In the genomic region with DNA sequence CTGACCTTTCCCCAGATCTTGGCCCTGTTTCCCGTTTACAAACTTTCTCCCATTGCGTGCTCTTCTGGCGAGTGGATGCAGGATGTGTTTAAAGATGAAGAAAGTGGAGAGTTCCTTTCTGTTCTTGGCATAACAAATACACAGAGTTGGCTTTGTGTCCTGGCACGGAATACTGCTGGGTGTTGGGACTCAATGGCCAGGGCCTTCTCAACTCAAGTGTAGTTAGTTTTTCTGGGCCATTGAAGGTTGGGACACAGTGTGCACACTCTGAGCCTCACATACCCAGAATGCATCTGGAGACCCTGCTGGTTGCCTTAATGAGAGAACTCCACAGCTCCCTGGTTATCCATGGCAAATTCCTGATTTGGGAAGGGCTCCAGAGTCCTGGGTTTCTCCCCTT, we compare ENCODE assay signal across 15 mouse cellular contexts. TPM values are rescaled to one million over a fixed set of nuclear protein-coding genes. Genes with fewer than 3 reads are reported as not detected.
DNase-seq lines count a peak whose midpoint lies in the region; ATAC-seq and TF ChIP-seq lines count a peak whose summit lies in the region.
"Had no signal": no experiment of that assay in that cellular context is flagged by ENCODE, and none has a peak within 500 bp of the region (broad histone marks: within the 10 kb centered on the region; RNA-seq: fewer than 3 reads in every experiment).

No protein-coding gene starts in this region.

- H3K4me3 ChIP-seq in lung, postnatal 0 days (ENCODE audit: low read depth, low read length): no peak overlapping the region
- no peak overlapping the region for H3K4me3 ChIP-seq in limb, embryonic 10.5 days
- H3K4me3 ChIP-seq in midbrain, embryonic 11.5 days (ENCODE audit: low read depth, low read length): no peak overlapping the region
- H3K4me3 ChIP-seq: embryonic facial prominence, embryonic 12.5 days; lung, embryonic 15.5 days; midbrain, embryonic 13.5 days had no signal

- 0 out of 2 replicates have a peak, but pooled peaks cover 5% of the 10 kb centered on the region for H3K4me1 ChIP-seq in lung, postnatal 0 days (ENCODE audit: insufficient read depth, low read depth, low read length)
- H3K4me1 ChIP-seq in limb, embryonic 10.5 days: peaks cover 6% of the 10 kb centered on the region; the same call in 1 of the 2 replicates
- H3K4me1 ChIP-seq in midbrain, embryonic 11.5 days (ENCODE audit: control insufficient read depth, insufficient read depth, low read length): no peaks in the 10 kb centered on the region
- H3K4me1 ChIP-seq: midbrain, embryonic 13.5 days had no signal

- WGBS in lung, postnatal 0 days: 28% methylated on average over 4 of the region's 4 CpGs
- 85% methylated on average over 4 of the region's 4 CpGs for WGBS in limb, embryonic 10.5 days
- WGBS in midbrain, embryonic 11.5 days: 72% methylated on average over 4 of the region's 4 CpGs

- DNase-seq in gastrocnemius, adult 18-20 months (ENCODE audit: low spot score): peak; percentile 75
- DNase-seq in gastrocnemius, postnatal 4 days (ENCODE audit: low spot score in 2 of 2): no peak
- peak; percentile 20 for DNase-seq in R1 (ENCODE audit: low read depth, low spot score)
- peak; percentile 24 for DNase-seq in gastrocnemius, postnatal 10 days
- DNase-seq in lung, postnatal 0 days (ENCODE audit: low spot score): peak; percentile 73
- DNase-seq in right cerebral cortex, postnatal 4 days: no peak
- no peak for DNase-seq in limb, embryonic 10.5 days (ENCODE audit: low spot score)
- DNase-seq in midbrain, embryonic 11.5 days (ENCODE audit: low spot score, missing footprints): no peak
- DNase-seq: kidney, adult 11 months had no signal

- no peaks in the 10 kb centered on the region for H3K27me3 ChIP-seq in lung, postnatal 0 days (replicated peaks; ENCODE audit: insufficient read depth, low read length)
- H3K27me3 ChIP-seq in limb, embryonic 10.5 days (ENCODE audit: low read depth, poor library complexity, severe bottlenecking): no peaks in the 10 kb centered on the region
- H3K27me3 ChIP-seq in midbrain, embryonic 11.5 days (ENCODE audit: control insufficient read depth, insufficient read depth, low read length): no peaks in the 10 kb centered on the region
- H3K27me3 ChIP-seq: embryonic facial prominence, embryonic 12.5 days; lung, embryonic 15.5 days; midbrain, embryonic 13.5 days had no signal

- H3K36me3 ChIP-seq in lung, postnatal 0 days (ENCODE audit: insufficient read depth, low read length): no peaks in the 10 kb centered on the region
- no peaks in the 10 kb centered on the region for H3K36me3 ChIP-seq in limb, embryonic 10.5 days
- H3K36me3 ChIP-seq in midbrain, embryonic 11.5 days (ENCODE audit: control insufficient read depth, insufficient read depth, low read length): no peaks in the 10 kb centered on the region
- H3K36me3 ChIP-seq: embryonic facial prominence, embryonic 12.5 days; G1E; lung, embryonic 15.5 days; midbrain, embryonic 13.5 days had no signal

- H3K4me2 ChIP-seq in lung, postnatal 0 days (replicated peaks; ENCODE audit: low read depth, low read length): no peak overlapping the region
- no peak overlapping the region for H3K4me2 ChIP-seq in midbrain, embryonic 11.5 days
- H3K4me2 ChIP-seq: embryonic facial prominence, embryonic 12.5 days; hindbrain, embryonic 14.5 days; lung, embryonic 15.5 days; midbrain, embryonic 13.5 days had no signal

- peak; percentile 76 for ATAC-seq in lung, postnatal 0 days
- no peak for ATAC-seq in midbrain, embryonic 11.5 days (ENCODE audit: low FRiP score)
- ATAC-seq: midbrain, embryonic 13.5 days had no signal

- H3K27ac ChIP-seq in lung, postnatal 0 days (ENCODE audit: low read length): no peak overlapping the region
- H3K27ac ChIP-seq in limb, embryonic 10.5 days: no peak overlapping the region
- H3K27ac ChIP-seq in midbrain, embryonic 11.5 days (ENCODE audit: low read depth, low read length): no peak overlapping the region
- H3K27ac ChIP-seq: embryonic facial prominence, embryonic 12.5 days; hindbrain, embryonic 14.5 days; lung, embryonic 15.5 days; midbrain, embryonic 13.5 days had no signal

- no peaks in the 10 kb centered on the region for H3K9me3 ChIP-seq in lung, postnatal 0 days (ENCODE audit: low read length)
- H3K9me3 ChIP-seq in limb, embryonic 10.5 days (replicated peaks): no peaks in the 10 kb centered on the region
- H3K9me3 ChIP-seq in midbrain, embryonic 11.5 days (ENCODE audit: control insufficient read depth, low read length): no peaks in the 10 kb centered on the region
- H3K9me3 ChIP-seq: embryonic facial prominence, embryonic 12.5 days; G1E; lung, embryonic 15.5 days; midbrain, embryonic 13.5 days had no signal

- no peak overlapping the region for H3K9ac ChIP-seq in lung, postnatal 0 days (replicated peaks; ENCODE audit: low read depth)
- H3K9ac ChIP-seq in midbrain, embryonic 11.5 days (ENCODE audit: low read length): no peak overlapping the region
- H3K9ac ChIP-seq: embryonic facial prominence, embryonic 12.5 days; hindbrain, embryonic 14.5 days; lung, embryonic 15.5 days; midbrain, embryonic 13.5 days had no signal

- TF ChIP-seq CTCF in lung, postnatal 0 days (IDR thresholded peaks at IDR 0.05): no peak

- TF ChIP-seq EP300 in lung, postnatal 0 days (IDR thresholded peaks at IDR 0.05): 0 out of 2 replicates have a peak, but pooled peaks have one; percentile 9

RNA-seq across cellular contexts. Expression of gene Il1rl2, which starts 50.7 kb away (rescaled TPM):
- total RNA-seq in gastrocnemius, adult 18-20 months (2021): under 1 TPM; 0.94 to 1.00 TPM
- 1 to 10 TPM; 7.7 to 9.4 TPM for total RNA-seq in gastrocnemius, postnatal 4 days (2021)
- total RNA-seq in gastrocnemius, postnatal 10 days (2021): 1 to 10 TPM; 5.9 to 6.4 TPM
- 6.3 and 8.2 TPM in 2 replicates for polyA plus RNA-seq in lung, postnatal 0 days (2015; fragmentation: Nextera tagmentation; extraction: Ambion mirVana)
- 1.3 and 1.5 TPM in 2 replicates for polyA plus RNA-seq in limb, embryonic 10.5 days (2016; fragmentation: Nextera tagmentation; extraction: Ambion mirVana)
- polyA plus RNA-seq in midbrain, embryonic 11.5 days (2014; fragmentation: Nextera tagmentation; extraction: Ambion mirVana): 0.98 and 1.0 TPM in 2 replicates
- polyA plus RNA-seq: C2C12 had no signal

RNA-seq across cellular contexts. Expression of gene Il1rl1, which starts 54.2 kb away (rescaled TPM):
- 1 to 10 TPM in 1 of 2 experiments, under 1 TPM in 1; 0.40 to 1.5 TPM for total RNA-seq in gastrocnemius, adult 18-20 months (2021)
- total RNA-seq in gastrocnemius, postnatal 4 days (2021): 1 to 10 TPM; 5.9 to 8.8 TPM
- 1 to 10 TPM; 1.8 to 3.1 TPM for total RNA-seq in gastrocnemius, postnatal 10 days (2021)
- 0.39 and 0.44 TPM in 2 replicates for polyA plus RNA-seq in lung, postnatal 0 days (2015; fragmentation: Nextera tagmentation; extraction: Ambion mirVana)
- polyA plus RNA-seq in limb, embryonic 10.5 days (2016; fragmentation: Nextera tagmentation; extraction: Ambion mirVana): 0.15 TPM in 1 of 2 replicates, not detected in the other
- polyA plus RNA-seq in midbrain, embryonic 11.5 days (2014; fragmentation: Nextera tagmentation; extraction: Ambion mirVana): 0.11 TPM in 1 of 2 replicates, not detected in the other

Comparison
In these comparisons a context has a peak if more than half of its experiments do, and no peak if none do; other contexts are left out.
1. DNase-seq: peak in gastrocnemius, adult 18-20 months (single experiment), R1 (single experiment), gastrocnemius, postnatal 10 days (single experiment) and lung, postnatal 0 days (single experiment); none in gastrocnemius, postnatal 4 days (0 of 2), right cerebral cortex, postnatal 4 days (single experiment), limb, embryonic 10.5 days (single experiment) and midbrain, embryonic 11.5 days (single experiment).